Mouse (Mus musculus): ENCODE results near the gene Sem1.
A peak's percentile ranks its signal among the peaks of the same experiment; 100 is the strongest.
"Not testable (repeated sequence)": the region's sequence is repeated elsewhere in the genome, so short reads cannot be mapped to it uniquely, and the experiment has no call there.

The Sem1 gene

DNA sequence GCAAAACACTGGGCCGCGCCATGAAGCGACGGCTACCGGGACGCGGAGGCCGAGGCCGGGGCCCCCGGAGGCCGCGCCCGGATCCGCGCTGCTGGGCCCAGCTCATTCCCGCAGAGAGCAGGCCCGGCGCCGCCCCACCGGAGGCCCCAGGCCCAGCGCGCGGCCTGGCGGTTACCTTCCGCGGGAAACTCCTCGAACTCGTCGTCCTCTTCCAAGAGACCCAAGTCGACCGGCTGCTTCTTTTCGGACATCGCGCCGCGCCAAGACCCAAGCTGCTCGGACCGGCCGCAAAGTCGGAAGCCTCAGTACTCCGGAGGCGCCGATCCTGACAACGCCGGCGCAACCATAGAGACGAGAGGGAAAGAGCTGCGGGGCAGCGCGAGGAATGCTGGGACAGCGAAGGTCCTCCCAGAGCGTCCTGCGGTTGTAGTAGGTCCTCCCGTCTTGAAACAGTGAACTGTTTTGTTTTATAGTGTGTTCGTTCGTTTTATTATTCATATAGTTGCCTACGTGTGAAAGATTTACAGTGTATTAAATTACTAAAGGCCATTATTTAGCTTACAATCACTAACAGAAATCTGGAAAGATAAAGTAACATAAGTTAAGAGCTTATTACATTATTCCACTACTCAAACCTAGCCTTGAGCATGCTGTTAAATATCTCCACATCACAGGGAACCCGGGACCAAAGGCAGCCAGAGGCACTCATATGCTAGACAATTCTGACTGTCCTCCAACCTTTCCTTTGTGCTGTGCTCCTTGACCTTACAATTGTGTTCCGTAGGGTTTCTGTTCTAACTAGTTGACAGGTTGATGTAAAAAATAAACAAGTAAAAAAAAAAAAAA is at the start of gene Sem1:
Gene Sem1 (minus strand): TSS at position 360 of the 846 bp plus-strand sequence.
- peak; percentile 91 for DNase-seq

DNA sequence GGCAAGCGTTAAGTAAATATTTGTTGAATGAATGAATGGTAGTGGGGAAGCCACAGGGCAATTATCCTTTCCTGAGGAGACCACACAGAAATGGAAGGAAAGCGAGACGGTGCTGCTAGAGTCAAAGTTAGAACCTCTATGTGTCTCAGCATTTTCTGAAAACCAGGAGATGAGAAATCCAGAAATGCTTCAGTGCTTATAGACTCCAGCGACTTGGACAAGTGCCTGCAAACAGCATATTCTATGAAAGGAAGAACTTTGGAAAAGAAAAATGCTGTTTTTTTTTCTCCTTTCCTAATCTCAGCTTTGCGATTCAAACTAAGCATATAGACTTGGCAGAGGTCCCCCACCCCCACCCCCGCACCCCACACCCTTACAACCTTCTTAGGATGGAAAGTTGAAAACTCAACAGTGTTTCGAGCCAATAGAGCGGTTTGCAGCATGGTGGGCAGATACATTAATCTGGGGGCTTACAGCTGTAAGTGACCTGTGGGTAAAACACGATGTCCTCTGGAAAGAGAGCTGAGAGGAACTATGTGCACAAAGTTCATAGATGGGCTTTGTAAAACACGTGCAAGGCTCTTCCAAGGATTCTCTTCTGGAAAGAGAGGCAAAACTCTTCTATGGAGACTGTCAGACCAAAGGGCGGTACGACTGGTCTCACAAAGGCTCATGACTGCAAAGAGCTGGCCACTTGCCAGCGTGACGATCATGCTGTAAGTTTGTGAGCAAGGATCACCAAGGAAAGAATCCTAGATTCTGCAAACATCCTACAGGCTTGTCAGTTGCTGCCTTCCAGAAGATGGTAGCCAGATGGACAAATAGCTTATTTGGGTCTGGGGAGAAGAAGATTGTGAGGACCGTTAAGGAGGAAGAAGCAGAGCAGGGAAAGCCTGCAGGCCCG is 44.6 kb upstream of the Sem1 start:
- DNase-seq, result no peak

DNA sequence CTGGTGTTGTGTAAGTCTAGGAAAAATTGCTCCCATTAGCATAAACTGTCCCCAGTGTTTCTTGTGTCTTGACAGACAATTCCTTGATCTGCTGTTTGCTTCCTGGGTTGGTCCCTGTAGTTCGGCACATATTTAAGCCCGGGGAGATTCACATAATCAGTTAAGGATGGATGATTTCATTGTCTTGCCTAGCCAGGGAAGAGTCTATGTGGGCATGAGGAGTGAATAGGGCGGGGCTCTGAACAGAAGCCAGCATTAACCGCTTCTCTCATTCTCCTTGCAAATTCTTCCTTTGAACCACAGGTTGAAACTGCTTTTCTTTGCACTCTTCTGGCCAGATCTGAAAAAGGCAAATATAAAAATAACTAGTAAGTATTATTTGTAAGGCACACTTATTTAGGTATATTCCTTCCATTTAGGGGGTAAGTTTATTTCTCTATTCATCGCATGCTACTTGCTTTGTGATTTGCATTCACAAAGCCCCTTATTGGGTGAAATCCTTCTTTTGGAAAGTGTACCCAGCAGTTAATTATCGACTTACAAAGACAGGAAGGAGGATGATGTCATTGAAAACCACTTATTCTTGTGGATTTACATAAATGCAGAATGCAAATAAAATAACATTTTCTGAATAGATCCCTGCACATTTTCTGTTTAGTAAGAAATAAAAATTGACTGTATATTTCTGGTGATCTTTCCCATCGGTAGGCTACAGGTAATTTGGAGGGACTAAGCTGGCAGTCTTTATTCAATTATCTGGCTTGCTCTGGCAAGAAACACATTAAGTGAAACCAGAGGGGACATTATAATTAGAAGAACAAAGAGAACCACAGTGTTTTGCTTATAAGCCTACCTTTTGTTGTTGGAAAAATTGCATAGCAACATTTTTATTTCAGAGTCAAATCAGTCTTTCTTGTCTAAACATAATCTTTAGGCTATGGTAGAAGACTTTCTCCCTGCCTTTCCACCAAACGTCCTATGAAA is 25.4 kb upstream of the Sem1 start:
- no peak for DNase-seq

DNA sequence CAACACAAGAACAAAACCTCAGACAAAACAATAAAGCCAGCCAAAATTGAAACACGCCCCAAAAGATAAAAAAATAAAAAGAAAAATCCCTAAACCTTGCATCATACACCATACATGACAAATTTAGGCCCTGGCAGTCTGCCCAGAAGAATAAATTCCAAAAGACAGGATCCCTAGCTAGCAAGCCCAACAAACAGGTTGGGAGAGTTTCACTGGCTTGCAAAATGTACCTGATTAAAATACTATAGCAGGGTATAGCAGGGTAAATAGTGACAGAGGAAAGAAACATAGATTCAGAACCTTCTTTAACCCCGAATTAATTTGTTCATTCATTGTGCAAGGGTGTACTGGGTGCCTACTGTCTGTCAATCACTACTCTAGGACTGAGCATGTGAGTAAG is 7.8 kb upstream of the Sem1 start:
- DNase-seq, result no peak

DNA sequence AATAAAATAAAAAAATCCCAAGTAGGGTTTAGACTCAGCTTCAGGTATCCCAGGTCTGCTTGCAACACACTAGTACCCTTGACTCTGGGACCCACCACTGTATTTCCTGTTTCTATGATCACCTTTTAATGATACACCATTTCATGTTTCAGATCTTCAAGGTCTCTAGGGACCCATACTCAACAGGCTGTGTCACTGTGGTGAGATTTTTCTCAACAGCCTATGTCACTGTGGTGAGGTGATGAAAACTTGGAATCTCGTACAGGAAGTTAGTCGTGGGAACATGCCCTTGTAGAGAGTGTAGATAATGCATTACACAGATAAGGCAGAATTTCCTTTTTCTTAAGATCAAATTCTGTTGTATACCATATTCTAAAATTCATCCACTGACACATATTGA is 3.4 kb upstream of the Sem1 start:
- DNase-seq, result no peak

- DNase-seq, result no peak
These were observed 650 bp downstream of the Sem1 start for GRCm38 (mm10) chr6:6577741-6578284.

DNA sequence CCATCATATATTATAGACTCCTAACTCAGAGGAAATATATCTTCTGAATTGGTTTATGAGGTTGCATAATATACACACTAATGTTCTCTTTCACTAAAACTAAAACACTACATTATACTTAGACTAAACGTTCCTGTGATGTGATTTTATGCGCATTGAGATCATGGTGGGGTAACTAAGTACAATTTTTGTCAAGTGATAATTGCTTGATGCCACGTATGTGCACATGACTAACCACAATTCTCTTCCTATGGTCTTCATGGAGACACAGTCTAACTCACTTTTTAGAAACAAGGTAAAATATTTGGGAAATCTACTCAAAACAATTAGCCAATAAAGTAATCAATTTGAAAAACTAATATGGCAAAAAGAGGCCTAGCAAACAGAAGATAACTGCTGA is 1.2 kb downstream of the Sem1 start:
- no peak for DNase-seq

GRCm38 (mm10) chr6:6575796-6576195 is 2.7 kb downstream of the Sem1 start:
- no peak for DNase-seq

GRCm38 (mm10) chr6:6568436-6568835 is 10.0 kb downstream of the Sem1 start:
- DNase-seq, result no peak

DNA sequence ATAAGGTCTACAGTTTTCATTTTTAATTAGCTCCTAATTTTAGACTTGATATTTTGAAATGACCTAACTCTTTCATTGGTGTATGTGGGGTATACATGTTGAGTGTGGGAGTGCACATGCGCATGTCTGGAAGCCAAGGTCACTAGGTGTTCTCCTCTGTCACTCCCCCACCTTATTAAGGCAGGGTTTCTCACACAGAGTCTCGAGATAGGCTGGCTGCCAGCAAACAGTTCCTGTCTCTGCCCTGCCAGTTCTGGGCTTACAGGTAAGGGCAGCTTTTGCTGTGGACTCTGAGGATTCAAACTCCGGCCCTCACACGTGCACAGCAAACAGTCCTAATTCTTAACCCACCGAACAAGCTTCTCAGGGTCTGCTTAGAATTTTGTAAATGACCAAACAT is 14.8 kb downstream of the Sem1 start:
- DNase-seq, result no peak

- no peak for DNase-seq
These were observed 15.7 kb downstream of the Sem1 start for GRCm38 (mm10) chr6:6562716-6563115.

DNA sequence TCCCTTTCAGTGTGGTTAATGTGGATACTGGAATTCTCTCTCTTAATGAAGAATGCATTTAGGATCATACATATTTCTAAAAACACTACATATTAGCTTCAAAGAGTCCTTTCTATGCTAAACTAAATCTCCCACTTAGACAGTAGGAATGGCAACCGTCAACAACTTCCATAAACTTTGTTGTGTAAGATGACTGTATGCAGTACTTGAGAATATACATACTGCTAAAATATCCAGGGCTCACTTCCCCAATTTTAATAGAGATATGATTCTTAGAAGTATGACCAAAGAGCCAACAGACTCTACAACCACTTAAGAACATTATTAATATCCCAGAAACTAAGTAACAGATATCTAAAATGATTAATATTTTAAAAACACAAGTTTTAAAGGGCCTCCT is 20.8 kb downstream of the Sem1 start:
- DNase-seq, result no peak

DNA sequence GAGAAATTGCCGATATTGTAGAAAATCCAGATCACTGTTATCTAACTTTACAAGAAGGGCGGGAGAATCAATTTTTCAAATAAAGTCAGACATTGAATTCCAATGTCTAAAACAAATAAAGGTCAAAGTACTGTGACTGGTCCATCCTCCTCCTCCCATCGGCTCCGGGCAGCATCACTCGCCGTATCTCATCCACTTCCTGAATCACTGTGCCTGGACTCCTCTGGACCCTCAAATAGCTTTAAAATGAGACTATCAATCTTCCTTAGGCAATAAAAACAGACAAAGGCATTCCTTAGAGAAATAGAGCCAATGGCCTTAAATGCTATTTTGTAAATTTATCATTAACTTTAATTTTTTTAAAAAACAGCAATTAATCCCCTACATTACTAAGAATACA is 26.5 kb downstream of the Sem1 start:
- DNase-seq, result no peak

GRCm38 (mm10) chr6:6547997-6548396 is 30.5 kb downstream of the Sem1 start:
- DNase-seq, result no peak

- no peak for DNase-seq
These were observed 34.2 kb downstream of the Sem1 start for GRCm38 (mm10) chr6:6544255-6544645.

GRCm38 (mm10) chr6:6543606-6544254 is 34.7 kb downstream of the Sem1 start:
- no peak for DNase-seq

- DNase-seq, result no peak
These were observed 36.3 kb downstream of the Sem1 start for GRCm38 (mm10) chr6:6542133-6542532.

- DNase-seq, result no peak
These were observed 41.5 kb downstream of the Sem1 start for GRCm38 (mm10) chr6:6536781-6537466.

- DNase-seq, result not testable (repeated sequence)
These were observed 42.1 kb downstream of the Sem1 start for GRCm38 (mm10) chr6:6536359-6536758.

All from thymus, postnatal 14 days (tissue).